Mouse (Mus musculus) right cerebral cortex, adult 2 months (tissue): ENCODE measurements around the gene Ccdc149.

Experiments
- DNase-seq, 2 experiments: peaks; one replicate each; pipeline ENCODE4 v3.0.0; 2021 to 2022; ENCODE audit warnings: low spot score in 2 of 2

Gene Ccdc149

DNA sequence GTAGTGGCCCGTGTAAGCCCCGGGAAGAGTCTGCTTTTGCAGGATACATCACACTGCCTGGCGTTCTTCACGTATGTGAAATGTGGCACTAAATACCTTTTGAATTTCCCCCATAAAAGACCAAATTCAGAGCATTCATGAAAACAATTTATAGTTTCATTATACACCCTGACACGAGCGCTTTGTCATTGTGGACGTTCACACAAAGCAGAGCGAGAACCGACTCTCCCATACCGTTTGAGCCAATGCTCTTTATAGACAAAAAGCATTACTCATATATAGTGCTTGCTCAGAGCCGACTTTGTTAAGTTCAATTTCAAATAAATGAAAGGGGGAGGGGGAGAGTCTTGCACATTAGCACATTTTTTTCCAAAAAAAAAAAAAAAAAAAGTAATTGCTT lies 31.0 kb downstream of the Ccdc149 start:
- no peak for DNase-seq

- DNase-seq = no peak
Observed at GRCm38 (mm10) chr5:52438946-52439345, 32.4 kb downstream of the Ccdc149 start.

GRCm38 (mm10) chr5:52435533-52435932 lies 35.8 kb downstream of the Ccdc149 start:
- DNase-seq = no peak

GRCm38 (mm10) chr5:52431276-52431844 lies 40.0 kb downstream of the Ccdc149 start:
- no peak for DNase-seq

- DNase-seq = no peak
Observed at GRCm38 (mm10) chr5:52429731-52430480, 41.4 kb downstream of the Ccdc149 start.

GRCm38 (mm10) chr5:52428613-52429012 lies 42.7 kb downstream of the Ccdc149 start:
- no peak for DNase-seq

DNA sequence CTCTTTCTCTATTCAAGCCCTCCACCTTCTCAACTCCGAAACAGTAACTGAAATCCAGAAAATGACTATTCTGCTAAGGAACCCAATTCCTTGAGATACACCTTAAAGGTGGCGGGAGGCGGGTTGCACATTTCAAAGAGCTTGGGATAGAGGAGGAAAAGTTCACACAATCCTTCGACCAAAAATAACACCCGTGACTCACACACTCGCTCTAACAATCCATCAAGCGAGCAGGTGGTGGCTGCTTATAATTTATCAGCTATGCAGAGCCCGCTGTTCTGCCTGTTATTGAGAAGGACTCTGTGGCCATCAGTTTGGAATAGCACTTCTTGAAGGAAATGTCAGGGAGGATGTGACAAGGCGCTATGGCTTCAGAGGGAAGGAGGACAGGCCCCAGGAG lies 45.5 kb downstream of the Ccdc149 start:
- DNase-seq = peak; percentile 22 to 26

- no peak for DNase-seq
Observed at GRCm38 (mm10) chr5:52423893-52424292, 47.4 kb downstream of the Ccdc149 start.

DNA sequence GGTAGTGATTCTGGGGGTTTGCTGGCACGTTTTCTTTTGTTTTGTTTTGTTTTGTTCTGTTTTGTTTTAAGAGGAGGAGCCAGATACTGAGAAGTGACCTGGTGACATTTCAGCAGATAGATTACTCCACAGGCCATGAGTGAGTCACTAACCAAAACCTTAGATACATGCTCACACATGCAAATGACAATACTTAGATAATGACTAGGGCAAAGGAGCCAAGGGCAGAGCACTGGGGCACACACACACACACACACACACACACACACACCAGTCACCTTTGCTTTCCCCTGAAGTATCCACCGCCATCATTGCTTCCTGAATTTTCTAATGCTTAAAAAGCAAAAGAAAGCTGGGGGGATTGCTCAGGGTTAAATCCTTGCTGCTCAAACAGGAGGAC lies 54.8 kb downstream of the Ccdc149 start:
- DNase-seq = no peak

DNA sequence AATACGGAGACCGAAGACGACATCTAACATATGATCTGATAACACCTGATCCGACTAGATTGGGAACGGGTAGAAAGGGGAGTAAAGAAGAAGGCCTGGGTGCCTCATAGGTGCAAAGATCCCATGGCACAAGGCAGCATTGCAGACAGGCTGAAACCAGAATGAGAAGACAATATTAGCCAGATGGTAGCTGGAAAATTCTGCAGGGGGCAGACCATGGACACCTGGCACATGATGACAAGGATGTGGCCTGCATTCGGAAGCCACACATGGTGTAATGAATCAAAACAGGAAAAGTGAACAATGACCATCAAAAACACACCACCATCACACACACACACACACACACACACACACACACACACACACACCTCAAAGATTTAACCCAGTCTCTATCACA lies 55.4 kb downstream of the Ccdc149 start:
- DNase-seq = no peak

- no peak for DNase-seq
Observed at GRCm38 (mm10) chr5:52415193-52415592, 56.1 kb downstream of the Ccdc149 start.

- DNase-seq = no peak
Observed at GRCm38 (mm10) chr5:52411567-52411966, 59.8 kb downstream of the Ccdc149 start.

DNA sequence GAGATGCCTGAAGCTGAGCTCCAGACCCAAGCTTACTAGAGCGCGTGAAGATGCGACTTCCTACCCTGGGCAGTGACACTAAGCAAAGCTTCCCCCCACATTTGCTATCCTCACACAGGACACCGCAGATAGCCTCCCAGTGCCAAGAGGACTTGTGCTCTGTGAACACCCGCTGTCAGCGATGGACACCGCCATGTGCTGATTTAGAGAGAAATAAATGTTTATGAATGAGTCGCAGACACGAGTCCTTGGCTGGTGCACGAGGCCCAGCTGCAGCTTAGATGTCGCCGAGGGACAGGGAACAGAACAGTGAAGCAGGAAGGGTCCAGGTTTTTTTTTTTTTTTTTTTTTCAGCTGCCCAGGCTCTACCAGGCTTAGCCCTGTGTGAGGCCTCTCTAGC lies 61.1 kb downstream of the Ccdc149 start:
- no peak for DNase-seq

DNA sequence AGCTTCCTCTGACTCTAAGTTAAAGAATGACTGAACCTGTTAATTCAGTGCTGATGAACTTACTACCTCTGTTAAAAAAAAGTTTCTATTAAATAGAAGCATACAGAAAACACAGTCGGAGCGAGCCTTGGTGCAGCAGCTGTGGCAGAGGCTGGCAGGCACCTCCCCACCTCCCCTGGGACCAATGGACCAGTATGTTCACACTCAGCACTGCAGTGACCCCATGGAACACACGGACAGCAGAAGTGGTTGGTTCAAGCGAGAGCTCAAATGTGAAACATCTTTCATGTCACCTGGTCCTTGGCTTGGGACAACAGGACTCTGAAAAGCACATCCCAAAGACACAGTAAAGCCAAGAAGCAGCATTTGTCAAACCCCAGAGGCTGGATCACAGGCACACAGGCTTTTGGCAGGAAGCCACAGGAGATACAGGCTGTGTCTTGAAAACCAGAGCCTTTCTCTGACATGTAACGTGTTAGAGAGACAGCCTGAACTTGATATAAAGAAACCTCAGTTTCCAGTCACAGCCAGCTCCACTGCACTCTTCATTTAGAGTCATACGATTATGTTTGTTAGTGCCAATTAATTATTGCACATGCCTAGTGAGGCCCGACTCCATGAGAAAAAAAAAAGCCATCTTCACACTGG lies 62.5 kb downstream of the Ccdc149 start:
- DNase-seq = no peak

DNA sequence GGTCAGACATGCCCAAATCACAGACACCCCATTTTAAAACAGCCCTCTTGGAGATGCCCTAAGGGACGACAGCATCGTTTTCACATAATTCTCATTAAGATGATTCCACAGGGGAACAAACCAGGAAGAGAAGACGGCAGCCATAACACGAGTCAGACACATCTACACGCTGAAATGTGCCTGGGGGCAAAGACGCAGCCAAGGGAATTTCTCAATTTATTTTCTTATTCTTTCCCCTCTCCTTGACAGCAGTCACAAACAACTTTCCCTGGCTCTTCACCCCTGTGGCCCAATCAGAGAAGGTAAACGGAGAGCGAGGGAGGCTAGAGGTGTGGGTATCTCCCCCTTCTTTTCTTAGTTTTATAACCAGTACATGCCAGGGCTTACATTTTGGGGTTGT lies 66.9 kb downstream of the Ccdc149 start:
- DNase-seq = no peak

GRCm38 (mm10) chr5:52393756-52394155 lies 77.6 kb downstream of the Ccdc149 start:
- peak in 1 of 2 experiments; percentile 20 for DNase-seq

DNA sequence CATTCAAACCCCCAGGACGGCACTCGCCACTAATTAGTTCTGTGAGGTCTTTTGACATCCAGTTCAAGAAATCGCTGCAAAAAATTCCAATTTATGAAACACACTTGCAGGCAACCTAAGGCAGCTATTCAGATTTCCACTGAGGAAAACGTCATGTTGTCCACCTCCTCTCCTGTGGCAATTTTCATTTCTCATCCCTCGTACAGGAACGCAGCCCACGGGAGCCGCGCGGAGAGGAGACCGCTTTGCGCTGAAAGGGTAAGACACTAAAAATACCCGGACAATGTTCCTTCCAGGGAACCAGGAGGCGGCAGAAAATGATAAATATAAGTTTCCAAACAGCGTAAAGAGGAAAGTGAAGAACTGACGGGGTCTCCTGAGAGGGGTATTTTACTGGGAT lies 79.8 kb downstream of the Ccdc149 start:
- DNase-seq = peak; percentile 40 to 65

- DNase-seq = peak; percentile 53 to 59
Observed at GRCm38 (mm10) chr5:52390381-52390780, 80.9 kb downstream of the Ccdc149 start.

DNA sequence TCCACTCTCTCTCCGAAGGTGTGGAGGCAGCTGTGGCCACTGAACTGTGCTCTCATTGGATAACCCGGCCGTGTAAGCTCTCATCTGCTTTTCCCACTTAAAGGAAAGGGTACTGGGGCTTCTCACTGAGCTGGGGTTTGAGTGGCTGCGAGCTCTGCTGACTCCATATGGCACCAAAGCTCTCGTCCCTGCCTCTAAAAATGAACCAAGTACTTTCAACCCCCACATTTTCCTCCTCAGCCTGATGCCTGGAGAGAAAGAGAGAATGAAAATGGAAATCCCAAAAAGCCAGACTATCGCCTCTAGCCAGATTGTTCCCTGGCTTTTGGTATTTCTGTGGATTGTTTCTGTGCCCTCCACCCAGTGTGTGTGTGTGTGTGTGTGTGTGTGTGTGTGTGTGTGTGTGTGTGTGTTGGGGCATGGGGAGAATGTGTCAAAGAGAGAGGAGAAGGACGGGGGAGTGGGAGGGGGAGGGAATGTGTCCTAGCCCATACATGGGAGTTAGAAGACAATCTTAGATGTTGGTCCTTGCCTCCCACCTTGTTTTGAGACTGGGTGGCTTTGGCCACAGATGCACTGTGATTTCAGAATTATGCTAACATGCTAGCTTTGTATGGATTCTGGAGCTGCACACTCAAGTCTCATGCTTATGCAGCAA lies 83.1 kb downstream of the Ccdc149 start:
- peak; percentile 29 to 31 for DNase-seq

DNA sequence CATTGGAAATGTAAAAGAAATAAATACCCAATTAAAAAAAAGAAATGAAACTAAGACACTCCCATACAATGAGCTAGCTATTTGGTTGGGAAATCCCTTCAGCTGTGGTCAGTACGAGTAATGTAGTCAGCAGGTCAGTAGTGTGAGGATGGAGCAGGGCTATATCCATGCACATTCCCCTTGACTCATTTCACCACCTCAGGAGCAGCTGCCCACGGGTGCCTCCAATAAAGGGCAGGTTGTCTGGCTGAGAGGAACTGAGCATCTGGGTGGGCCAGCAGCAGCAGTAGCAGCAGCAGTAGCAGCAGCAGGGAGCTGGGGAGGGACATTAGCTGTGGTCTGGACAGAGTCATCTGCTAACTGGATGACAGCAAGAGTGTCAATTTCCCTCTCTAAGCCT lies 85.3 kb downstream of the Ccdc149 start:
- no peak for DNase-seq

DNA sequence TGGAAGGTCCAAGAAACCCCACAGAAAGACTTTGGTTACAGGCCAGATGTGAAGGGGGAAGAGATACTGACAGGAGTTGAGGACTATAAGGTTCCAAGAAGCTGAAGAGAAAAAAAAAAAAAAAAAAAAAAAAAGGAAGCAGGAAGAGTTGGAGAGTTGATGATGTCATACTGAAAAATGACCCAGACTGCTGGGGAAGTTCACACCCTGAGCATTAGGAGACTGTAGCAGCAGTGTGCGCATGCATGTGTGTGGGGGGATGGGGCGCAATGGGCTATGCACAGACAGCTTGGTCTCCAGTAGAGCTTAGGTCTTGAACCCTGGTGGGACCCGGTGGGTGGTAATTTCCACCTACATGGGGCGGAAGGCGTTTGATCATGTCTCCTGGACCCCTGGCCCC lies 87.6 kb downstream of the Ccdc149 start:
- DNase-seq = no peak

- no peak for DNase-seq
Observed at GRCm38 (mm10) chr5:52382837-52383236, 88.5 kb downstream of the Ccdc149 start.

DNA sequence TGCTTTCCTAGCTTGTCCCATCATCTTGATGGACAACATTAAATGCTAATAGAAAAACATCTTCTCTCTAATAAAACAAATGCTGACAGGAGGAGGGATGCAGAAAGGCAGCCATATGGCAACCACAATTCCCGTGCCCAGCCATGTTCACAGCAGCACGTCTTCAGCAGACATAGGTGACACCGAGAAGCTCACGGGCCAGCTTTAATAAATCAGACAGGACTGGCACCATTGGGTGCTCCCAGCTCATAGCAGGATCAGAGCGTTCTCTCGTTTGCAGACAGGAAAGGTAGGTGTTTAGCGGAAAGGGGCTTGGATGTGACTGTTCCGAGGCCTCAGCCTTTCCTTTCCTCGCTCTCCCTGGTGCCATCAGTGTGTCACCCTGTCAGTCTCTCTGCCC lies 95.5 kb downstream of the Ccdc149 start:
- DNase-seq = no peak
